8 mouse cellular contexts compared by ENCODE assay signal in genomic region chr11:57646940-57647339, GRCm38 (mm10). TPM values are rescaled to one million over a fixed set of nuclear protein-coding genes. Genes with fewer than 3 reads are reported as not detected.
DNase-seq lines count a peak whose midpoint lies in the region; ATAC-seq and TF ChIP-seq lines count a peak whose summit lies in the region.

No protein-coding gene starts in this region.

- no peak for TF ChIP-seq CTCF in kidney, postnatal 0 days (IDR thresholded peaks at IDR 0.05; ENCODE audit: low read depth)

- no peak for DNase-seq in kidney, postnatal 0 days (ENCODE audit: low spot score)
- DNase-seq in kidney, postnatal 14 days: no peak
- DNase-seq in embryonic facial prominence, embryonic 14.5 days (ENCODE audit: low spot score): no peak
- peak; percentile 9 for DNase-seq in naive thymus-derived CD4-positive, alpha-beta T cell, adult 2 months (ENCODE audit: low read depth)
- no peak for DNase-seq in T-cell, adult 2 months (ENCODE audit: low spot score)
- no peak for DNase-seq in embryo, embryonic 11 days
- DNase-seq in cerebellum, postnatal 4 days (ENCODE audit: low spot score in 2 of 2): no peak

- no peaks in the 10 kb centered on the region for H3K27me3 ChIP-seq in kidney, postnatal 0 days (ENCODE audit: insufficient read depth, low read length)
- no peaks in the 10 kb centered on the region for H3K27me3 ChIP-seq in embryonic facial prominence, embryonic 14.5 days (replicated peaks; ENCODE audit: control insufficient read depth, insufficient read depth, low read length)
- H3K27me3 ChIP-seq in intestine, embryonic 15.5 days (replicated peaks): no peaks in the 10 kb centered on the region

- 52% methylated on average over 8 of the region's 8 CpGs for WGBS in kidney, postnatal 0 days
- 74% methylated on average over 8 of the region's 8 CpGs for WGBS in embryonic facial prominence, embryonic 14.5 days
- 83% methylated on average over 8 of the region's 8 CpGs for WGBS in intestine, embryonic 15.5 days

- H3K4me1 ChIP-seq in kidney, postnatal 0 days (replicated peaks; ENCODE audit: insufficient read depth, low read length): peaks cover 14% of the 10 kb centered on the region; the same call in 1 of the 2 replicates
- H3K4me1 ChIP-seq in embryonic facial prominence, embryonic 14.5 days (ENCODE audit: control insufficient read depth, insufficient read depth, low read length): peaks cover 44% of the 10 kb centered on the region
- H3K4me1 ChIP-seq in intestine, embryonic 15.5 days (replicated peaks): peaks cover 23% of the 10 kb centered on the region

- H3K9ac ChIP-seq in kidney, postnatal 0 days (ENCODE audit: low read depth, low read length): no peak overlapping the region
- H3K9ac ChIP-seq in embryonic facial prominence, embryonic 14.5 days (ENCODE audit: low read depth, low read length): peak overlapping the region; percentile 19; the same call in 1 of the 2 replicates
- no peak overlapping the region; the same call in 1 of the 2 replicates for H3K9ac ChIP-seq in intestine, embryonic 15.5 days

- H3K9me3 ChIP-seq in kidney, postnatal 0 days (replicated peaks; ENCODE audit: low read length): no peaks in the 10 kb centered on the region
- no peaks in the 10 kb centered on the region for H3K9me3 ChIP-seq in embryonic facial prominence, embryonic 14.5 days (ENCODE audit: control insufficient read depth, low read length)
- no peaks in the 10 kb centered on the region for H3K9me3 ChIP-seq in intestine, embryonic 15.5 days

- no peak overlapping the region for H3K27ac ChIP-seq in kidney, postnatal 0 days
- H3K27ac ChIP-seq in embryonic facial prominence, embryonic 14.5 days (replicated peaks; ENCODE audit: low read depth, low read length): no peak overlapping the region
- no peak overlapping the region for H3K27ac ChIP-seq in intestine, embryonic 15.5 days

- H3K4me2 ChIP-seq in kidney, postnatal 0 days (ENCODE audit: low read length): peak overlapping the region; percentile 96
- peak overlapping the region; percentile 84 for H3K4me2 ChIP-seq in embryonic facial prominence, embryonic 14.5 days (ENCODE audit: low read depth, low read length)
- H3K4me2 ChIP-seq in intestine, embryonic 15.5 days (replicated peaks): peak overlapping the region; percentile 89; the same call in 1 of the 2 replicates

- H3K36me3 ChIP-seq in kidney, postnatal 0 days (ENCODE audit: insufficient read depth, low read length): no peaks in the 10 kb centered on the region
- no peaks in the 10 kb centered on the region for H3K36me3 ChIP-seq in embryonic facial prominence, embryonic 14.5 days (ENCODE audit: control insufficient read depth, insufficient read depth, low read length)
- H3K36me3 ChIP-seq in intestine, embryonic 15.5 days: no peaks in the 10 kb centered on the region

- H3K4me3 ChIP-seq in kidney, postnatal 0 days (replicated peaks; ENCODE audit: low read depth, low read length): 0 out of 2 replicates have a peak overlapping the region, but pooled peaks have one; percentile 82
- peak overlapping the region; percentile 77 for H3K4me3 ChIP-seq in embryonic facial prominence, embryonic 14.5 days (ENCODE audit: low read depth, low read length)
- H3K4me3 ChIP-seq in intestine, embryonic 15.5 days (replicated peaks): no peak overlapping the region

- ATAC-seq in kidney, postnatal 0 days (replicated peaks; ENCODE audit: low FRiP score, low read depth): no peak
- no peak for ATAC-seq in embryonic facial prominence, embryonic 14.5 days (ENCODE audit: low read depth)
- ATAC-seq in intestine, embryonic 15.5 days: no peak

RNA-seq across cellular contexts. Expression of gene Galnt10, which starts 1.7 kb away (rescaled TPM):
- 18.4 and 19.2 TPM in 2 replicates for polyA plus RNA-seq in kidney, postnatal 0 days (2015; fragmentation: Nextera tagmentation; extraction: Ambion mirVana)
- polyA plus RNA-seq in embryonic facial prominence, embryonic 14.5 days (2014; fragmentation: Nextera tagmentation; extraction: Ambion mirVana): 19.7 and 22.5 TPM in 2 replicates
- polyA plus RNA-seq in intestine, embryonic 15.5 days (2015; fragmentation: Nextera tagmentation; extraction: Ambion mirVana): 19.3 and 20.3 TPM in 2 replicates
